ENCODE assay signal across 16 mouse cellular contexts in genomic region chr5:106956467-106956866, GRCm38 (mm10). TPM values are rescaled to one million over a fixed set of nuclear protein-coding genes. Genes with fewer than 3 reads are reported as not detected.
A peak's percentile ranks its signal among the peaks of the same experiment; 100 is the strongest.
DNase-seq lines count a peak whose midpoint lies in the region; ATAC-seq and TF ChIP-seq lines count a peak whose summit lies in the region.
"Had no signal": no experiment of that assay in that cellular context is flagged by ENCODE, and none has a peak within 500 bp of the region (broad histone marks: within the 10 kb centered on the region; RNA-seq: fewer than 3 reads in every experiment).

No protein-coding gene starts in this region.

- no peak for TF ChIP-seq EP300 in heart, postnatal 0 days (IDR thresholded peaks at IDR 0.05; ENCODE audit: low read depth)

- H3K36me3 ChIP-seq in lung, embryonic 14.5 days (ENCODE audit: insufficient read depth): no peaks in the 10 kb centered on the region
- H3K36me3 ChIP-seq in heart, postnatal 0 days (replicated peaks; ENCODE audit: control insufficient read depth, insufficient read depth, low read length): no peaks in the 10 kb centered on the region
- no peaks in the 10 kb centered on the region for H3K36me3 ChIP-seq in kidney, embryonic 15.5 days
- no peaks in the 10 kb centered on the region for H3K36me3 ChIP-seq in stomach, embryonic 14.5 days (ENCODE audit: control insufficient read depth, insufficient read depth, low read length)
- H3K36me3 ChIP-seq: hindbrain, embryonic 12.5 days; midbrain, embryonic 12.5 days had no signal

- H3K27me3 ChIP-seq in lung, embryonic 14.5 days (ENCODE audit: insufficient read depth, low read length): no peaks in the 10 kb centered on the region
- no peaks in the 10 kb centered on the region for H3K27me3 ChIP-seq in heart, postnatal 0 days (ENCODE audit: control insufficient read depth, insufficient read depth, low read length)
- H3K27me3 ChIP-seq in kidney, embryonic 15.5 days: no peaks in the 10 kb centered on the region
- H3K27me3 ChIP-seq in stomach, embryonic 14.5 days (ENCODE audit: control insufficient read depth, insufficient read depth, low read length): no peaks in the 10 kb centered on the region
- H3K27me3 ChIP-seq: hindbrain, embryonic 12.5 days; midbrain, embryonic 12.5 days had no signal

- WGBS in lung, embryonic 14.5 days: 30% methylated on average over 3 of the region's 3 CpGs
- 49% methylated on average over 3 of the region's 3 CpGs for WGBS in heart, postnatal 0 days
- WGBS in kidney, embryonic 15.5 days: 41% methylated on average over 3 of the region's 3 CpGs
- WGBS in stomach, embryonic 14.5 days: 35% methylated on average over 3 of the region's 3 CpGs

- H3K9me3 ChIP-seq in lung, embryonic 14.5 days (ENCODE audit: low read depth, low read length): no peaks in the 10 kb centered on the region
- H3K9me3 ChIP-seq in heart, postnatal 0 days (replicated peaks; ENCODE audit: control insufficient read depth, low read length): 0 out of 2 replicates have a peak, but pooled peaks cover 13% of the 10 kb centered on the region
- H3K9me3 ChIP-seq in kidney, embryonic 15.5 days (replicated peaks): no peaks in the 10 kb centered on the region
- 0 out of 2 replicates have a peak, but pooled peaks cover 6% of the 10 kb centered on the region for H3K9me3 ChIP-seq in stomach, embryonic 14.5 days (ENCODE audit: control insufficient read depth, low read depth, low read length)

- peak; percentile 68 for ATAC-seq in lung, embryonic 14.5 days (ENCODE audit: insufficient read depth)
- ATAC-seq in heart, postnatal 0 days (ENCODE audit: insufficient read depth, low read depth): peak; percentile 47
- peak; percentile 81 for ATAC-seq in kidney, embryonic 15.5 days (replicated peaks; ENCODE audit: low FRiP score)
- peak; percentile 80; the same call in 1 of the 2 replicates for ATAC-seq in stomach, embryonic 14.5 days (ENCODE audit: insufficient number of reproducible peaks, insufficient read depth, low FRiP score, low read depth)
- no peak for ATAC-seq in activated CD4-positive, CD25-positive, alpha-beta regulatory T cell, adult 4 months
- ATAC-seq: CD4-positive, CD25-positive, alpha-beta regulatory T cell, adult 4 months; forebrain, embryonic 16.5 days had no signal

- peak; percentile 53 for DNase-seq in lung, embryonic 14.5 days
- DNase-seq in lung, postnatal 14 days: no peak
- DNase-seq in heart, postnatal 0 days (ENCODE audit: low spot score): peak; percentile 44
- no peak for DNase-seq in cerebellum, adult 11 months
- no peak for DNase-seq in adrenal gland, adult 8-10 months
- DNase-seq: cerebellum, postnatal 25 days; gastrocnemius, postnatal 14 days had no signal

- no peak overlapping the region for H3K9ac ChIP-seq in lung, embryonic 14.5 days
- no peak overlapping the region for H3K9ac ChIP-seq in heart, postnatal 0 days (replicated peaks; ENCODE audit: low read depth, low read length)
- no peak overlapping the region for H3K9ac ChIP-seq in kidney, embryonic 15.5 days
- H3K9ac ChIP-seq in stomach, embryonic 14.5 days (replicated peaks; ENCODE audit: low read depth, low read length): no peak overlapping the region
- H3K9ac ChIP-seq: hindbrain, embryonic 12.5 days; liver, embryonic 14.5 days; midbrain, embryonic 12.5 days had no signal

- TF ChIP-seq CTCF in lung, embryonic 14.5 days (IDR thresholded peaks at IDR 0.05; ENCODE audit: low read depth): no peak
- no peak for TF ChIP-seq CTCF in heart, postnatal 0 days (IDR thresholded peaks at IDR 0.05; ENCODE audit: low read depth)

- H3K4me3 ChIP-seq in lung, embryonic 14.5 days (ENCODE audit: low read depth, low read length): no peak overlapping the region
- H3K4me3 ChIP-seq in heart, postnatal 0 days (ENCODE audit: low read depth, low read length): no peak overlapping the region
- no peak overlapping the region for H3K4me3 ChIP-seq in kidney, embryonic 15.5 days (replicated peaks)
- H3K4me3 ChIP-seq in stomach, embryonic 14.5 days (ENCODE audit: low read depth, low read length): no peak overlapping the region
- H3K4me3 ChIP-seq: hindbrain, embryonic 12.5 days; midbrain, embryonic 12.5 days had no signal

- H3K4me1 ChIP-seq in lung, embryonic 14.5 days (ENCODE audit: insufficient read depth): peaks cover 3% of the 10 kb centered on the region; the same call in 1 of the 2 replicates
- no peaks in the 10 kb centered on the region for H3K4me1 ChIP-seq in heart, postnatal 0 days (ENCODE audit: control insufficient read depth, insufficient read depth)
- H3K4me1 ChIP-seq in kidney, embryonic 15.5 days: 0 out of 2 replicates have a peak, but pooled peaks cover 3% of the 10 kb centered on the region
- peaks cover 13% of the 10 kb centered on the region; the same call in 1 of the 2 replicates for H3K4me1 ChIP-seq in stomach, embryonic 14.5 days (ENCODE audit: control insufficient read depth, insufficient read depth, low read length)
- H3K4me1 ChIP-seq: hindbrain, embryonic 12.5 days; midbrain, embryonic 12.5 days had no signal

- no peak overlapping the region for H3K4me2 ChIP-seq in lung, embryonic 14.5 days
- H3K4me2 ChIP-seq in heart, postnatal 0 days (ENCODE audit: low read depth, low read length): no peak overlapping the region
- no peak overlapping the region for H3K4me2 ChIP-seq in kidney, embryonic 15.5 days
- H3K4me2 ChIP-seq in stomach, embryonic 14.5 days (replicated peaks; ENCODE audit: low read depth, low read length): no peak overlapping the region
- H3K4me2 ChIP-seq: hindbrain, embryonic 12.5 days; midbrain, embryonic 12.5 days had no signal

- H3K27ac ChIP-seq in lung, embryonic 14.5 days (ENCODE audit: low read depth): no peak overlapping the region; the same call in 1 of the 2 replicates
- H3K27ac ChIP-seq in heart, postnatal 0 days (ENCODE audit: low read depth): no peak overlapping the region
- peak overlapping the region; percentile 72 for H3K27ac ChIP-seq in kidney, embryonic 15.5 days
- peak overlapping the region; percentile 34; the same call in 1 of the 2 replicates for H3K27ac ChIP-seq in stomach, embryonic 14.5 days (ENCODE audit: low read length)
- H3K27ac ChIP-seq: hindbrain, embryonic 12.5 days; liver, embryonic 14.5 days; midbrain, embryonic 12.5 days had no signal

RNA-seq across cellular contexts. Expression of gene Cdc7, which starts 7.7 kb away (rescaled TPM):
- polyA plus RNA-seq in lung, embryonic 14.5 days (2014; fragmentation: Nextera tagmentation; extraction: Ambion mirVana): 55.1 and 56.6 TPM in 2 replicates
- 8.1 and 10.8 TPM in 2 replicates for total RNA-seq in heart, postnatal 0 days (2014; rRNA removed; ENCODE audit: low replicate concordance)
- polyA plus RNA-seq in heart, postnatal 0 days (2015; fragmentation: Nextera tagmentation; extraction: Ambion mirVana): 4.0 and 5.5 TPM in 2 replicates
- polyA plus RNA-seq in kidney, embryonic 15.5 days (2015; fragmentation: Nextera tagmentation; extraction: Ambion mirVana): 41.7 and 46.5 TPM in 2 replicates
- 55.0 and 57.6 TPM in 2 replicates for polyA plus RNA-seq in stomach, embryonic 14.5 days (2014; fragmentation: Nextera tagmentation; extraction: Ambion mirVana)
- total RNA-seq in adrenal gland, adult 8-10 months (2022): 1 to 10 TPM; 2.8 to 5.9 (median 4.0) TPM
- 10 to 100 TPM; 18.9 to 24.7 TPM for polyA plus RNA-seq in activated CD4-positive, CD25-positive, alpha-beta regulatory T cell, adult 4 months (2017; shearing (Covaris generic))

RNA-seq across cellular contexts. Expression of gene Hfm1, which starts 30.3 kb away (rescaled TPM):
- polyA plus RNA-seq in lung, embryonic 14.5 days (2014; fragmentation: Nextera tagmentation; extraction: Ambion mirVana): 0.58 and 0.84 TPM in 2 replicates
- total RNA-seq in heart, postnatal 0 days (2014; rRNA removed; ENCODE audit: low replicate concordance): 0.50 TPM in 1 of 2 replicates, not detected in the other
- 0.23 and 0.25 TPM in 2 replicates for polyA plus RNA-seq in heart, postnatal 0 days (2015; fragmentation: Nextera tagmentation; extraction: Ambion mirVana)
- polyA plus RNA-seq in kidney, embryonic 15.5 days (2015; fragmentation: Nextera tagmentation; extraction: Ambion mirVana): 1.8 and 1.9 TPM in 2 replicates
- polyA plus RNA-seq in stomach, embryonic 14.5 days (2014; fragmentation: Nextera tagmentation; extraction: Ambion mirVana): 2.1 TPM in 2 replicates
- under 1 TPM in 2 of 4 experiments, not detected in 2; 0.12 to 0.13 TPM for total RNA-seq in adrenal gland, adult 8-10 months (2022)
- not detected for polyA plus RNA-seq in activated CD4-positive, CD25-positive, alpha-beta regulatory T cell, adult 4 months (2017; shearing (Covaris generic))
- total RNA-seq: gastrocnemius, postnatal 14 days had no signal
- polyA plus RNA-seq: CD4-positive, CD25-positive, alpha-beta regulatory T cell, adult 4 months; small intestine, adult 2 months had no signal

Comparison
In these comparisons a context has a peak if more than half of its experiments do, and no peak if none do; other contexts are left out.
1. DNase-seq: peak in lung, embryonic 14.5 days (single experiment) and heart, postnatal 0 days (single experiment); none in lung, postnatal 14 days (single experiment), cerebellum, adult 11 months (single experiment) and adrenal gland, adult 8-10 months (single experiment).
2. H3K27ac ChIP-seq: peak in kidney, embryonic 15.5 days (single experiment) and stomach, embryonic 14.5 days (single experiment); none in lung, embryonic 14.5 days (single experiment) and heart, postnatal 0 days (single experiment).